Mouse (Mus musculus): ENCODE results near the gene Pard3b. TPM values are rescaled to one million over a fixed set of nuclear protein-coding genes. Genes with fewer than 3 reads are reported as not detected.

The Pard3b gene
- polyA plus RNA-seq, 1 experiment from 2014 or later: 7.5 TPM

- Histone ChIP-seq H3K27ac (replicated peaks) (peak overlapping the region; percentile 12; the same call in 1 of the 2 replicates), H3K27me3 (replicated peaks; ENCODE audit: low read depth, poor library complexity, severe bottlenecking) (no peaks in the 10 kb centered on the region), H3K9me3 (no peaks in the 10 kb centered on the region), H3K4me1 (peaks cover 28% of the 10 kb centered on the region), H3K36me3 (replicated peaks) (no peaks in the 10 kb centered on the region), H3K4me3 (no peak overlapping the region)
- no peak for DNase-seq (ENCODE audit: low spot score)
- WGBS: 91% methylated on average over 6 of the region's 6 CpGs
These were observed 998.5 kb downstream of the Pard3b start for GRCm38 (mm10) chr1:62636906-62637673.

GRCm38 (mm10) chr1:62639012-62639411 lies 1000.4 kb downstream of the Pard3b start:
- Histone ChIP-seq H3K36me3 (replicated peaks) (no peaks in the 10 kb centered on the region), H3K27me3 (replicated peaks; ENCODE audit: low read depth, poor library complexity, severe bottlenecking) (no peaks in the 10 kb centered on the region), H3K4me1 (peaks cover 26% of the 10 kb centered on the region), H3K4me3 (no peak overlapping the region), H3K9me3 (no peaks in the 10 kb centered on the region), H3K27ac (replicated peaks) (no peak overlapping the region)
- no peak for DNase-seq (ENCODE audit: low spot score)
- WGBS: 88% methylated on average over 11 of the region's 11 CpGs

DNA sequence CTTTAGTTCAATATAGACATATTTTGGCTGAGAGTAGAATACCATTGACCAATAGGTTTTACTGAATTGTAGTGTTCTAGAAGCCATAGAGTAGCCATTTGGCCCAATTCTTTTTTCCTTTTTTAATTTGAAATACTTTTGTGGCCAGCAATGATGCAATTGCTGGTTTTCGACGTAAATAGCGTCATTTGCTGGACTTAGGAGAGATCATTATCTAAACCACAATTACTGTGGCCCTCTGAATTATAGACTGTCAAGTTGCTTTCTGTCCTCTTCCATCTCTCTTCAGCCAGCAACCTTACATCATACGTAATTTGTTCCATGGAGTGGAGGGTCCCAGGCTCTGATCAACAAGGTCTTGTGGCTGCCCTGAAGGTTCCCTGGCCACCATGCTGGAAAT lies 1000.8 kb downstream of the Pard3b start:
- H3K27me3 ChIP-seq (replicated peaks; ENCODE audit: low read depth, poor library complexity, severe bottlenecking): no peaks in the 10 kb centered on the region
- H3K9me3 ChIP-seq: no peaks in the 10 kb centered on the region
- H3K4me3 ChIP-seq: no peak overlapping the region
- WGBS: 84% methylated on average over 4 of the region's 4 CpGs
- H3K27ac ChIP-seq (replicated peaks): no peak overlapping the region
- peaks cover 26% of the 10 kb centered on the region for H3K4me1 ChIP-seq
- DNase-seq (ENCODE audit: low spot score): no peak
- H3K36me3 ChIP-seq (replicated peaks): no peaks in the 10 kb centered on the region

DNA sequence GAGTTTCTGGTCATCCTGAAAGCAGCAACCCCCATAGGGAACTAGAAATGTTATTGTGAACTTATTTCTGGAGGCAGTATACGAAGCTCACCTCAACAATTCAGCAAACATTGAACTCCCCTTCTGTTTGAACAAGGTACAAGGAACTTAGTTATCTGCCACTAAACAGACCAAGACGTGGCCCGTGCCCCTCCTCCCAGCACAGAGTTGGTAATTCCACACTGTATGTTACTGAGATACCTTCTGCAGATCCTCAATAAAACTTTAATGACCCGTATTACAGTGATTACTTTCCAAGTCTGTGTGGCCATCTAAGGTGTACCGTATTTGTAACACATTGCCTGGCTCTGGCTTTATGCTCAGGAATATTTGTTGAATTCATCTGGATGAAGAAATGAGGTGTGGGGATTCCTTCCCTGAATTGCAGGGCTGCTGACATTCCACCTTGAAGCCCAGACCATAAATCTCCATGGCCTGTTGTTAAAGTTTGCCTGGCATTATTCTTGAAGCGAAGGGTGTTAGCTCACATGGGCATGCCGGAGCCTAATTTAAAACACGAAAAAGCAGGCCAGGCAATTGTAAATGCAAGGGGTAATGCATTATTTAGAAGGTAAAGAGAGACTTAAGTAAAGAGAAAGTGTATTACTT lies 1006.1 kb downstream of the Pard3b start:
- no peaks in the 10 kb centered on the region for H3K27me3 ChIP-seq (replicated peaks; ENCODE audit: low read depth, poor library complexity, severe bottlenecking)
- H3K4me3 ChIP-seq: no peak overlapping the region
- peaks cover 25% of the 10 kb centered on the region for H3K4me1 ChIP-seq
- H3K36me3 ChIP-seq (replicated peaks): no peaks in the 10 kb centered on the region
- no peaks in the 10 kb centered on the region for H3K9me3 ChIP-seq
- WGBS: 91% methylated on average over 8 of the region's 8 CpGs
- DNase-seq (ENCODE audit: low spot score): no peak
- no peak overlapping the region for H3K27ac ChIP-seq (replicated peaks)

GRCm38 (mm10) chr1:62646812-62647211 lies 1008.2 kb downstream of the Pard3b start:
- DNase-seq (ENCODE audit: low spot score): no peak

DNA sequence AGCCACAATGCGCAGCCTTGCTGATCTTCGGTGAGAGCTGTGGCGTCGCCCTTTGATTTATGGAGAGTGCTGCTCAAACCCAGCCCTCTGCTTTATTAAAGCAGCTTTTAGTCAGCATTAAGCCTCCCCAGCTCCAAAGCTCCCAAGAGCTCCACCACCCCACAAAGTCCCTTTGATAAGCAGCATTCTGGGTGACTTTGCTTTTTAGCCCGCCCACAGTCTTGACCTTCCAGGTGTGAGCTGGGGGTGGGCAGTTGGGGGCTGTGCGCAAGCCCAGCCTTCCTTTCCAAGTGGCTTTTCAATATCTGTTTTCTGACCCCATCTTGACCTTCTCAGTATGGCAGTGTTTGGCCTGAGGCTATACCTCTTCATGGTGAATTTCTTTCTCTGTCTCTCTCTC lies 1009.5 kb downstream of the Pard3b start:
- H3K4me1 ChIP-seq: peaks cover 27% of the 10 kb centered on the region
- peak; percentile 57 for DNase-seq (ENCODE audit: low spot score)
- WGBS: 28% methylated on average over 6 of the region's 6 CpGs
- H3K9me3 ChIP-seq: no peaks in the 10 kb centered on the region
- H3K4me3 ChIP-seq: peak overlapping the region; percentile 21; the same call in 1 of the 2 replicates
- no peaks in the 10 kb centered on the region for H3K36me3 ChIP-seq (replicated peaks)
- no peaks in the 10 kb centered on the region for H3K27me3 ChIP-seq (replicated peaks; ENCODE audit: low read depth, poor library complexity, severe bottlenecking)
- peak overlapping the region; percentile 61 for H3K27ac ChIP-seq (replicated peaks)

More at GRCm38 (mm10) chr1:62646812-62647211, 1008.2 kb downstream of the Pard3b start:
- peaks cover 27% of the 10 kb centered on the region for H3K4me1 ChIP-seq
- 92% methylated on average over 2 of the region's 2 CpGs for WGBS
- H3K4me3 ChIP-seq: no peak overlapping the region
- no peaks in the 10 kb centered on the region for H3K36me3 ChIP-seq (replicated peaks)
- H3K27ac ChIP-seq (replicated peaks): no peak overlapping the region
- H3K9me3 ChIP-seq: no peaks in the 10 kb centered on the region
- H3K27me3 ChIP-seq (replicated peaks; ENCODE audit: low read depth, poor library complexity, severe bottlenecking): no peaks in the 10 kb centered on the region

DNA sequence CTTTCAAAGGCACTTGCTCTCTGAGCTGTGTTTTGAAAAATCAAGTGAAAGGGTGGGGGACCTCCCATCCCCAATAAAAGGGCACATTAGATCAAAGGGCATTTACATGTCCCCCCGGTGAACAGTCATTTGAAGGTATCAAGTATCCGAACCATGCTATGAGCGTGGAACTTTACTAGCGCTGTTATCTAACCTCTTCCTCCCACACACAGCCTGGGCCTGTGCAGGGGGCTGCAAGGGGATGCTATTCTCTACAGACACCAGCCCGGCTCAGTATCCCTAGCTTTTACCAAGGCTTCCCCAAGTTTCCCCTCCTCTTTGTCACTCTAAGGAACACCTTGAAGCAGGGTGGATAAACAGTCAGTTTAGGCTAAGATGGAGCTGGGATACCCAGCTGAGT lies 1010.0 kb downstream of the Pard3b start:
- Histone ChIP-seq H3K9me3 (no peaks in the 10 kb centered on the region), H3K4me3 (peak overlapping the region; percentile 21; the same call in 1 of the 2 replicates), H3K4me1 (peaks cover 27% of the 10 kb centered on the region), H3K27ac (replicated peaks) (peak overlapping the region; percentile 61), H3K36me3 (replicated peaks) (no peaks in the 10 kb centered on the region), H3K27me3 (replicated peaks; ENCODE audit: low read depth, poor library complexity, severe bottlenecking) (no peaks in the 10 kb centered on the region)
- DNase-seq (ENCODE audit: low spot score): peak; percentile 30
- 19% methylated on average over 5 of the region's 5 CpGs for WGBS

DNA sequence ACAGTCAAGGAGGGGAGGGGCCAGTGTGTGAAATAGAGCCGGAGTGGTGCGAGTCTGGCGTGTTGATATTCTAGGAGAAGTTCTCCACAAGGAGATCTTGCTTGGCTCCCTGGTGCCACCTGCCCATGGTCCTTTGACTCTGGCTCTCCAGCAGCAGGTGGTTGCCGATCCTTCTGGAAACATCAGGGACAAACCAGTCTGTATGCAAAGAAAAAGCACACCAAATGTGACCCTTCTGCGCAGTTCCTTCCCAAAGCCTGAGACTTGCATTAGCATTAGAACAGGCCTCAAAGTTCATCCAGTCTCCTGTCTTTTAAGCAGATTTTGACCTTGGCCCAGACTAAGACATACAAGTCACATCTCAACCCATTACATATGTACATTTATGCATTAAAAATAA lies 1011.9 kb downstream of the Pard3b start:
- no peaks in the 10 kb centered on the region for H3K27me3 ChIP-seq (replicated peaks; ENCODE audit: low read depth, poor library complexity, severe bottlenecking)
- no peaks in the 10 kb centered on the region for H3K9me3 ChIP-seq
- no peak overlapping the region for H3K27ac ChIP-seq (replicated peaks)
- H3K4me1 ChIP-seq: peaks cover 36% of the 10 kb centered on the region
- H3K4me3 ChIP-seq: no peak overlapping the region
- no peak for DNase-seq (ENCODE audit: low spot score)
- no peaks in the 10 kb centered on the region for H3K36me3 ChIP-seq (replicated peaks)
- WGBS: 84% methylated on average over 5 of the region's 5 CpGs

DNA sequence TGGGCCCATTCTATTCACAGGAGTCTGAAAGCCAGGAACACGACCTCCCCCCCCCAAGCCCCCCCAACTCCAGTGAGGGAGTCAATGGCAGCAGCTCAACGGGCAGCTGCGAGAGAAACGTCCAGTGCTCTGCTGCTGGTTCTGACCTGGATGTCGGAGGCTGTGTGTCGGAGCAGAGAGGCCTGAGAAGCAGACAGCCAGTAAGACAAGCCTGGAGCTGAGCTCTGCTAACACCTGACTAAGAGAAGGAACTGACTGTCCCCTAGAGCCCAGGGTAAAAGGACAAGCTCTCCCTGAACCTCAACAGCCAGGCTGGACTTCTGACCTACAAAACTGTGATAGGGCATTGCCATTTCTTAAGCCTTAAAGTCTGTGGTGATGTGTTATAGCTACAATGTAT lies 1015.8 kb downstream of the Pard3b start:
- Histone ChIP-seq H3K27ac (replicated peaks) (no peak overlapping the region), H3K4me3 (no peak overlapping the region), H3K9me3 (no peaks in the 10 kb centered on the region), H3K4me1 (peaks cover 17% of the 10 kb centered on the region), H3K27me3 (replicated peaks; ENCODE audit: low read depth, poor library complexity, severe bottlenecking) (no peaks in the 10 kb centered on the region), H3K36me3 (replicated peaks) (no peaks in the 10 kb centered on the region)
- 70% methylated on average over 6 of the region's 6 CpGs for WGBS
- DNase-seq (ENCODE audit: low spot score): no peak

DNA sequence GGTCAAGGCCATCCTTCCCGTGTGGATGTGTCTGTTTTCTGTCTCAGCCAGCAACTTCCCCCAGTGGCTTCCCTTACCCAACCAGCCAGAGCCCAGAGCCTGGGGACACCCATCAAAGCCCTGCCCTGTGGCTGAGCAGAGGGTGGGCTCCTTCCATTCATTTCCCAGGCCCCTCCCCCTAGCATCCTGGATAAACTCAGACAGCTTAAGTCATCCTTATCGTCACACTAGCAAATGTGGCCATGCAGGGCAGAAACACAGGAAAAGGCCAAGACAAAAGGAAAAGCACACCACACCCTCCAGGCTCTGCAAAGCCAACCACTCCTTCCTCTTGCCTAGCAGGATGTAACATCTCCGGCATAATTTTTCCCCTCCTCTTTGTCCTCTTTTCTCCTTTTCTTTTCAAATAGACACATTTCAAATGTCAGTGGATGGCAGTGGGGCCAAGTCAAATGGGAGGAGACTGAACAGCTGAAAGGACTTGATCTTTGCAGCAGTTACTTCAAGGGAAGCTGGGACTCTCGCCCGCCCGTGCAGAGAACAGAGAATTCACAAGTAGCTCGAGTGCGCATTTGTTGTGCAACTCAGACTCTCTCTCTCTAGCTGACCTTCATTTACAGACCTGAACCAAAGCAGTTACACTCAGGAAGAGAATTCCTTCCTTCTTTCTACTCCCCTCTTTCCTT lies 1026.5 kb downstream of the Pard3b start:
- Histone ChIP-seq H3K36me3 (replicated peaks) (no peaks in the 10 kb centered on the region), H3K4me1 (peaks cover 13% of the 10 kb centered on the region), H3K27me3 (replicated peaks; ENCODE audit: low read depth, poor library complexity, severe bottlenecking) (peaks cover 3% of the 10 kb centered on the region; the same call in 1 of the 2 replicates), H3K27ac (replicated peaks) (peak overlapping the region; percentile 54), H3K4me3 (no peak overlapping the region), H3K9me3 (peaks cover 4% of the 10 kb centered on the region; the same call in 1 of the 2 replicates)
- DNase-seq (ENCODE audit: low spot score): peak; percentile 27
- 50% methylated on average over 8 of the region's 8 CpGs for WGBS

- Histone ChIP-seq H3K27me3 (replicated peaks; ENCODE audit: low read depth, poor library complexity, severe bottlenecking) (peaks cover 3% of the 10 kb centered on the region; the same call in 1 of the 2 replicates), H3K9me3 (peaks cover 4% of the 10 kb centered on the region; the same call in 1 of the 2 replicates), H3K27ac (replicated peaks) (peak overlapping the region; percentile 54), H3K4me3 (no peak overlapping the region), H3K36me3 (replicated peaks) (no peaks in the 10 kb centered on the region), H3K4me1 (peaks cover 13% of the 10 kb centered on the region)
- WGBS: 87% methylated on average over 5 of the region's 5 CpGs
- DNase-seq (ENCODE audit: low spot score): no peak
These were observed 1027.4 kb downstream of the Pard3b start for GRCm38 (mm10) chr1:62665771-62666730.
